Mouse (Mus musculus) G1E (cell line): ENCODE measurements around the gene Agbl4. TPM values are rescaled to one million over a fixed set of nuclear protein-coding genes. Genes with fewer than 3 reads are reported as not detected.

Source experiments
- ATAC-seq: 2 replicates; pipeline ENCODE4 v1.8.0; 2016; ENCODE audit warnings: mild to moderate bottlenecking; ENCODE audit not compliant: insufficient number of reproducible peaks, poor library complexity, low FRiP score, severe bottlenecking; ENCODE audit errors: extremely low read depth
- DNase-seq: peaks from one replicate; pipeline ENCODE4 v3.0.0; 2012; ENCODE audit warnings: low spot score
- H3K27me3 ChIP-seq: 2 replicates; pipeline ENCODE4 v1.6.1; 2012; ENCODE audit warnings: mild to moderate bottlenecking, low read length, inconsistent platforms; ENCODE audit not compliant: insufficient read depth
- H3K36me3 ChIP-seq: replicated peaks from 2 replicates; pipeline ENCODE3; 2012; ENCODE audit warnings: mild to moderate bottlenecking, inconsistent platforms
- H3K4me1 ChIP-seq: 2 replicates; pipeline ENCODE4 v1.6.1; 2012; ENCODE audit warnings: low read depth, low read length, inconsistent platforms, mixed read lengths; ENCODE audit not compliant: insufficient read depth
- H3K4me3 ChIP-seq: 2 replicates; pipeline ENCODE4 v1.5.1; 2012; ENCODE audit warnings: low read depth, mild to moderate bottlenecking, inconsistent platforms, low read length, moderate library complexity, mixed read lengths
- H3K9me3 ChIP-seq: replicated peaks from 2 replicates; pipeline ENCODE4 v1.6.1; 2012; ENCODE audit warnings: inconsistent platforms
- CTCF ChIP-seq: IDR thresholded peaks from 2 replicates; pipeline ENCODE4 v1.5.1; 2012; ENCODE audit warnings: low read depth, low read length, inconsistent platforms, mixed read lengths
- GATA1 ChIP-seq: IDR thresholded peaks from 2 replicates; pipeline ENCODE4 v1.6.1; 2012; ENCODE audit warnings: borderline replicate concordance, low read length, inconsistent platforms, mixed read lengths
- GATA2 ChIP-seq: IDR thresholded peaks from 2 replicates; pipeline ENCODE4 v1.6.1; 2012; ENCODE audit warnings: low read depth, low read length, inconsistent platforms, borderline replicate concordance
- POLR2AphosphoS5 ChIP-seq: IDR thresholded peaks from 2 replicates; pipeline ENCODE4 v1.6.1; 2012; ENCODE audit warnings: low read depth, low read length, inconsistent platforms; ENCODE audit not compliant: insufficient replicate concordance
- TAL1 ChIP-seq: conservative IDR thresholded peaks from 2 replicates; pipeline ENCODE4 v1.6.1; 2012; ENCODE audit warnings: low read depth, low read length, inconsistent platforms, mixed read lengths
- polyA plus RNA-seq: library from polyadenylated mRNA; stranded (reverse); fragments of >175 nt; gene quantifications from 2 replicates; pipeline ENCODE4 v1.2.3, GENCODE M21; 2012
- total RNA-seq, 2 experiments: library from RNA; stranded (forward) in 1 of 2; stranded (reverse) in 1 of 2; fragments of 200-1000 nt in 1 of 2; fragments of >200 nt in 1 of 2; fragmentation: Nextera tagmentation in 1 of 2; gene quantifications; 2 replicates each; pipeline ENCODE4 v1.2.3; 2014 to 2017

Gene Agbl4
- total and polyA plus RNA-seq, 3 experiments, result 0.55 TPM; not detected in 2

DNA sequence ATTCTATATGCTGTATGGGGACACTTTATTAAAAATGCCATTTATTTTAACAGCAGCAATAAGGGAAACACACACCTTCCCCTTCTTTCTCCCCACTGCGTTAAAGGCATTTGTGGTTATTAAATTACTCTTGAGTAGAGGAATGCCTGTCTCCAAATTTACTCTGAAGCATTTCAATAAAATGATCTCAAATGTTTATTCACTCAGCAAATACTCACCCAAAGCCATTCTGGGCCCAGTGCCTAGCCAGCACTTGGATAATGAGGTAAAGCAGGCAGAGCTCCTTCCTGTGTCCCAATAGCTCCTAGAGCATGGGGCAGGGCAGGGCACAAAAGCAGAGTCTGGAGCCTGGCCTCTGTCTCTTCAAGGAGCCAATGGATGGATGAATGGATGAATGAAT, 1075.6 kb downstream of the Agbl4 start:
- H3K36me3 ChIP-seq, result no peaks in the 10 kb centered on the region
- TF ChIP-seq GATA2, result no peak
- no peak for TF ChIP-seq TAL1
- TF ChIP-seq POLR2AphosphoS5, result no peak
- no peak for TF ChIP-seq CTCF
- no peak for TF ChIP-seq GATA1
- H3K27me3 ChIP-seq, result no peaks in the 10 kb centered on the region
- no peak for ATAC-seq
- DNase-seq, result no peak
- H3K9me3 ChIP-seq, result peaks cover 55% of the 10 kb centered on the region
- no peaks in the 10 kb centered on the region for H3K4me1 ChIP-seq
- no peak overlapping the region for H3K4me3 ChIP-seq

DNA sequence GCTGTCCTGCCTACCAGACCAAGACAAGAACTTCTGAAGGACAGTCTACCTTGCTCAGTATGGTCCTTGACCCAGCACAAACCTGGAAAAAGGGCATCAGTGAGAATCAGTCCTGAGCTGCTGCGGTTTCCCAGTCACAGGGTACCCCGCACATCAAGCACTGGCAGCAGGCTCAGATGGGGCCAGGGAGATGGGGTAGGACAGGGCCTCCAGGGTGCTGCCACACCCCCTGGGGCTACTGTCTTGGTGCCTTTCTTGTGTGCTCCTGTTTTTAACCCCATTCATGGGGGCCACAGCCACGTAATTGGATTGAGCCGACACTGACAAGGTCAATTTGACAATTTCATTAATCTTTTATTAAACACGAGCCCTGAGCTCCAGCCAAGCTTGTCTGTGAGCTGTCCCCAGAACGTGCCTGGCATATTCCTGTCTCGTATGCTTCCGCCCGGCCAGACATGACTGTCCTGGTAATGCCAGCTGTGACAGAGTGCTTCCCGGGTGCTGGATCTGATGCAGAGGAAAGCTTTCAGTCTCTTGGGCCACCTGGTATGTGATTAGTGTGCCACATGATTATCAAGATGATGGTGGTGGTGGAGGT, 1078.0 kb downstream of the Agbl4 start:
- DNase-seq (no peak), ATAC-seq (no peak)
- Histone ChIP-seq H3K27me3 (no peaks in the 10 kb centered on the region), H3K36me3 (no peaks in the 10 kb centered on the region), H3K9me3 (peaks cover 67% of the 10 kb centered on the region), H3K4me1 (no peaks in the 10 kb centered on the region), H3K4me3 (no peak overlapping the region)
- TF ChIP-seq GATA2 (no peak), CTCF (no peak)

- no peak overlapping the region for H3K4me3 ChIP-seq
- no peaks in the 10 kb centered on the region for H3K4me1 ChIP-seq
- H3K27me3 ChIP-seq, result no peaks in the 10 kb centered on the region
- DNase-seq (no peak), ATAC-seq (no peak)
- peaks cover 65% of the 10 kb centered on the region for H3K9me3 ChIP-seq
- TF ChIP-seq GATA2 (no peak), GATA1 (no peak), CTCF (no peak), TAL1 (no peak)
- H3K36me3 ChIP-seq, result no peaks in the 10 kb centered on the region
Observed at GRCm38 (mm10) chr4:111477507-111477906, 1080.0 kb downstream of the Agbl4 start.

GRCm38 (mm10) chr4:111483499-111483898, 1086.0 kb downstream of the Agbl4 start:
- Histone ChIP-seq H3K36me3 (no peaks in the 10 kb centered on the region), H3K27me3 (no peaks in the 10 kb centered on the region), H3K9me3 (peaks cover 45% of the 10 kb centered on the region), H3K4me3 (no peak overlapping the region), H3K4me1 (no peaks in the 10 kb centered on the region)
- ATAC-seq (no peak), DNase-seq (no peak)
- TF ChIP-seq CTCF (no peak), POLR2AphosphoS5 (no peak)

DNA sequence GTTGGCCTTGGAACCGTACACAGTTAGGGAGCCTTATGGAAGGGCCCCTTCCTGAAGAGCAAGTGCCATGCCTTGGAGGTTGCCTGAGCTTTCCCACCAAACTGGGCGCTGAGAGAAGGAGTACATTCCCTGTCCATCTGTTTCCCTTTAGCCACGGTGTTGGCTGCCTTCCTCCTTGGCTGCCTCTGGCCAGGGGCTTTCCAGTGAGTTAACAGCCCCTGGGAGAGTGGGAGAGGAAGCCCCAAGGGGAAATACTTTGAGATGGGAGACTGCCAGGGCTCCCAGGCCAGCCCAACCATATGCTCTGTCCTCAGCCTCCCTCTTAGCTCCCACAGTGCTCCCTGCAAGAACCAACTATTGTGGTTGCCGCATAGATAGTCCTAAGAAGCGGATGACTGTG, 1087.7 kb downstream of the Agbl4 start:
- no peak for TF ChIP-seq GATA2
- TF ChIP-seq CTCF, result no peak
- TF ChIP-seq TAL1, result no peak
- TF ChIP-seq GATA1, result no peak
- TF ChIP-seq POLR2AphosphoS5, result no peak
- no peak overlapping the region for H3K4me3 ChIP-seq
- no peak for DNase-seq
- peaks cover 30% of the 10 kb centered on the region for H3K9me3 ChIP-seq
- no peak for ATAC-seq
- no peaks in the 10 kb centered on the region for H3K4me1 ChIP-seq
- H3K27me3 ChIP-seq, result no peaks in the 10 kb centered on the region
- H3K36me3 ChIP-seq, result no peaks in the 10 kb centered on the region

- Histone ChIP-seq H3K9me3 (peaks cover 25% of the 10 kb centered on the region), H3K4me1 (no peaks in the 10 kb centered on the region), H3K27me3 (no peaks in the 10 kb centered on the region), H3K4me3 (no peak overlapping the region), H3K36me3 (no peaks in the 10 kb centered on the region)
- no peak for ATAC-seq
- TF ChIP-seq GATA1 (no peak), POLR2AphosphoS5 (no peak), TAL1 (no peak), GATA2 (no peak), CTCF (no peak)
- no peak for DNase-seq
Observed at GRCm38 (mm10) chr4:111486187-111486586, 1088.7 kb downstream of the Agbl4 start.

- H3K27me3 ChIP-seq, result no peaks in the 10 kb centered on the region
- TF ChIP-seq GATA1 (no peak), CTCF (no peak), GATA2 (no peak)
- H3K36me3 ChIP-seq, result no peaks in the 10 kb centered on the region
- no peak for ATAC-seq
- no peaks in the 10 kb centered on the region for H3K4me1 ChIP-seq
- H3K9me3 ChIP-seq, result peaks cover 20% of the 10 kb centered on the region
- H3K4me3 ChIP-seq, result no peak overlapping the region
- no peak for DNase-seq
Observed at GRCm38 (mm10) chr4:111487233-111487843, 1089.9 kb downstream of the Agbl4 start.
